Mouse (Mus musculus) spleen, adult 12 weeks (tissue): ENCODE measurements at regions not wholly inside any gene's neighbourhood (a gene's known extent, or its start where the extent isn't known, plus 50 kb on each side); places are given as distances from the start of the nearest gene placed in this dataset.

Source experiments
- DNase-seq: peaks from one replicate; pipeline ENCODE4 v3.0.0; 2022; ENCODE audit warnings: low spot score

GRCm38 (mm10) chr11:45791696-45792095 lies 60.2 kb upstream of the Clint1 start:
- DNase-seq, result no peak

- no peak for DNase-seq
These were observed 57.4 kb upstream of the Clint1 start for GRCm38 (mm10) chr11:45794361-45794981.

GRCm38 (mm10) chr11:45795322-45795721 lies 56.5 kb upstream of the Clint1 start:
- no peak for DNase-seq

GRCm38 (mm10) chr11:45795731-45796130 lies 56.1 kb upstream of the Clint1 start:
- peak; percentile 42 for DNase-seq

- no peak for DNase-seq
These were observed 52.0 kb upstream of the Clint1 start for GRCm38 (mm10) chr11:45799732-45800386.
